Mouse (Mus musculus) heart, postnatal 25 days (tissue): ENCODE data around the gene Socs2. TPM values are rescaled to one million over a fixed set of nuclear protein-coding genes. Genes with fewer than 3 reads are reported as not detected.

Experiments used
- DNase-seq: peaks from one replicate; pipeline ENCODE4 v3.0.0; 2022; ENCODE audit warnings: low spot score
- intact Hi-C: fragments of 180-260 bp; cut with DNase I; formaldehyde crosslinking; loops from one replicate; pipeline ENCODE4 v1.15.1; 2025
- total RNA-seq, 2 experiments: library from RNA; stranded (reverse); gene quantifications; 2 replicates each; pipeline ENCODE4 v1.2.3; 2021

The Socs2 gene
- 10 to 100 TPM; 46.3 to 59.1 TPM for total RNA-seq

- DNase-seq: peak; percentile 89
- intact Hi-C loops: loop anchor here (1.0 to 5.0 kb wide), 3 partner anchors 94 to 329 kb away; no protein-coding TSS in a partner anchor
Observed at GRCm38 (mm10) chr10:95416685-95417495, at the start of gene Socs2. Gene Socs2, minus strand, starts transcription at chr10:95417180.

- DNase-seq: no peak
- intact Hi-C loops: no loop called here
Observed at GRCm38 (mm10) chr10:95465485-95465896, 48.5 kb upstream of the Socs2 start.

GRCm38 (mm10) chr10:95464527-95464926 lies 47.5 kb upstream of the Socs2 start:
- intact Hi-C loops: no loop called here
- no peak for DNase-seq

GRCm38 (mm10) chr10:95462231-95462630 lies 45.3 kb upstream of the Socs2 start:
- no peak for DNase-seq
- intact Hi-C loops: no loop called here

GRCm38 (mm10) chr10:95461053-95461553 lies 44.1 kb upstream of the Socs2 start:
- intact Hi-C loops: no loop called here
- DNase-seq: no peak

- no peak for DNase-seq
- intact Hi-C loops: loop anchor here (10.0 kb wide), 1 partner anchor 813 kb away; no protein-coding TSS in a partner anchor
Observed at GRCm38 (mm10) chr10:95458050-95458806, 41.2 kb upstream of the Socs2 start.

GRCm38 (mm10) chr10:95457367-95458049 lies 40.5 kb upstream of the Socs2 start:
- intact Hi-C loops: loop anchor here (10.0 kb wide), 1 partner anchor 813 kb away; no protein-coding TSS in a partner anchor
- no peak for DNase-seq

GRCm38 (mm10) chr10:95456103-95456502 lies 39.1 kb upstream of the Socs2 start:
- intact Hi-C loops: loop anchor here (10.0 kb wide), 1 partner anchor 811 kb away; no protein-coding TSS in a partner anchor
- DNase-seq: no peak

GRCm38 (mm10) chr10:95453282-95453681 lies 36.3 kb upstream of the Socs2 start:
- no peak for DNase-seq

GRCm38 (mm10) chr10:95449033-95449432 lies 32.1 kb upstream of the Socs2 start:
- intact Hi-C loops: no loop called here
- DNase-seq: no peak

More at GRCm38 (mm10) chr10:95453282-95453681, 36.3 kb upstream of the Socs2 start:
- intact Hi-C loops: loop anchor here (10.0 kb wide), 1 partner anchor 808 kb away; no protein-coding TSS in a partner anchor

- intact Hi-C loops: no loop called here
Observed at GRCm38 (mm10) chr10:95447954-95448353, 31.0 kb upstream of the Socs2 start.

GRCm38 (mm10) chr10:95445104-95446056 lies 28.4 kb upstream of the Socs2 start:
- intact Hi-C loops: no loop called here
- peak; percentile 4 for DNase-seq

More at GRCm38 (mm10) chr10:95447954-95448353, 31.0 kb upstream of the Socs2 start:
- DNase-seq: no peak

- DNase-seq: no peak
- intact Hi-C loops: no loop called here
Observed at GRCm38 (mm10) chr10:95442334-95442733, 25.4 kb upstream of the Socs2 start.

- intact Hi-C loops: no loop called here
- no peak for DNase-seq
Observed at GRCm38 (mm10) chr10:95440566-95440965, 23.6 kb upstream of the Socs2 start.

- DNase-seq: no peak
Observed at GRCm38 (mm10) chr10:95439718-95440339, 22.8 kb upstream of the Socs2 start.

GRCm38 (mm10) chr10:95438941-95439340 lies 22.0 kb upstream of the Socs2 start:
- intact Hi-C loops: no loop called here
- no peak for DNase-seq

More at GRCm38 (mm10) chr10:95439718-95440339, 22.8 kb upstream of the Socs2 start:
- intact Hi-C loops: no loop called here

- DNase-seq: no peak
- intact Hi-C loops: no loop called here
Observed at GRCm38 (mm10) chr10:95430271-95430670, 13.3 kb upstream of the Socs2 start.

- intact Hi-C loops: no loop called here
- no peak for DNase-seq
Observed at GRCm38 (mm10) chr10:95429111-95429510, 12.1 kb upstream of the Socs2 start.
